Comparison of ENCODE assay signal across 14 mouse cellular contexts in genomic region chr8:61969581-61969980, GRCm38 (mm10). TPM values are rescaled to one million over a fixed set of nuclear protein-coding genes. Genes with fewer than 3 reads are reported as not detected.
"Had no signal": no experiment of that assay in that cellular context is flagged by ENCODE, and none has a peak within 500 bp of the region (broad histone marks: within the 10 kb centered on the region; RNA-seq: fewer than 3 reads in every experiment).

No protein-coding gene starts in this region.

- H3K27ac ChIP-seq: left cerebral cortex, adult 2 months; limb, embryonic 15.5 days; liver, embryonic 12.5 days; macrophage; midbrain, embryonic 15.5 days; stomach, postnatal 0 days had no signal

- ATAC-seq: liver, embryonic 12.5 days; midbrain, embryonic 15.5 days had no signal

- H3K36me3 ChIP-seq: limb, embryonic 15.5 days; liver, embryonic 12.5 days; midbrain, embryonic 15.5 days had no signal

- H3K9ac ChIP-seq: limb, embryonic 15.5 days; liver, embryonic 12.5 days; lung, embryonic 14.5 days; midbrain, embryonic 15.5 days had no signal

- H3K4me1 ChIP-seq: limb, embryonic 15.5 days; liver, embryonic 12.5 days; megakaryocyte, embryonic 14.5 days; midbrain, embryonic 15.5 days had no signal

- H3K27me3 ChIP-seq: limb, embryonic 15.5 days; liver, embryonic 12.5 days; megakaryocyte, embryonic 14.5 days; midbrain, embryonic 15.5 days had no signal

- H3K9me3 ChIP-seq: limb, embryonic 15.5 days; liver, embryonic 12.5 days; megakaryocyte, embryonic 14.5 days; midbrain, embryonic 15.5 days had no signal

- H3K4me2 ChIP-seq: limb, embryonic 15.5 days; liver, embryonic 12.5 days; lung, embryonic 14.5 days; midbrain, embryonic 15.5 days had no signal

- DNase-seq: kidney, adult 18-20 months; kidney, postnatal 10 days; lung, embryonic 14.5 days; lung, postnatal 14 days; thymus, adult 18-20 months; thymus, postnatal 14 days had no signal

- H3K4me3 ChIP-seq: left cerebral cortex, adult 2 months; limb, embryonic 15.5 days; liver, embryonic 12.5 days; megakaryocyte, embryonic 14.5 days; midbrain, embryonic 15.5 days had no signal

RNA-seq across cellular contexts. Expression of gene Ddx60, which starts 41.7 kb away (rescaled TPM):
- polyA plus RNA-seq: limb, embryonic 11.5 days had no signal
